Mouse (Mus musculus) lung, postnatal 25 days (tissue): ENCODE measurements around the gene Golga4.
"Not testable (repeated sequence)": the region's sequence is repeated elsewhere in the genome, so short reads cannot be mapped to it uniquely, and the experiment has no call there.

Experiments used
- DNase-seq: peaks from one replicate; pipeline ENCODE4 v3.0.0; 2022; ENCODE audit warnings: low spot score

Golga4 gene

DNA sequence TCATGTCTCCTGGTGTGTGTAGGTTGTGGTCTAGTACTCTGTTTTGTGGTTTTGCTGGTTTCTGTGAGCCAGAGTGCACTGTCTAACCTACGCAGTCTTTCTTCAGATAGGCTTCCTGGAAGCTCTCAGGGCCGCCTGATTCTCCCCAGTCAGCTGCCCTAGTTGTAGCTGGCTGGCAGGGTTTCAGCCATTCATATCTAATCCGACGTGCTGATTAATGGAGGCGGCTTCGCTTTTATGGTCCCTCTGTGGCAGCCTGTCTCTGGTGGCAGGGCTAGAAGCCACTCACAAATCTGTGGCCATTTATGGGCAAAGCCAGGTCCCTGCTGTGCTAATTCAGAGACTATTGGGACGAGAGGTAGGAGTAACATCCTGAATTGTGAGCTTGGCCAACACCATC lies 84.2 kb downstream of the Golga4 start:
- no peak for DNase-seq

GRCm38 (mm10) chr9:118591633-118592032 lies 85.6 kb downstream of the Golga4 start:
- no peak for DNase-seq

DNA sequence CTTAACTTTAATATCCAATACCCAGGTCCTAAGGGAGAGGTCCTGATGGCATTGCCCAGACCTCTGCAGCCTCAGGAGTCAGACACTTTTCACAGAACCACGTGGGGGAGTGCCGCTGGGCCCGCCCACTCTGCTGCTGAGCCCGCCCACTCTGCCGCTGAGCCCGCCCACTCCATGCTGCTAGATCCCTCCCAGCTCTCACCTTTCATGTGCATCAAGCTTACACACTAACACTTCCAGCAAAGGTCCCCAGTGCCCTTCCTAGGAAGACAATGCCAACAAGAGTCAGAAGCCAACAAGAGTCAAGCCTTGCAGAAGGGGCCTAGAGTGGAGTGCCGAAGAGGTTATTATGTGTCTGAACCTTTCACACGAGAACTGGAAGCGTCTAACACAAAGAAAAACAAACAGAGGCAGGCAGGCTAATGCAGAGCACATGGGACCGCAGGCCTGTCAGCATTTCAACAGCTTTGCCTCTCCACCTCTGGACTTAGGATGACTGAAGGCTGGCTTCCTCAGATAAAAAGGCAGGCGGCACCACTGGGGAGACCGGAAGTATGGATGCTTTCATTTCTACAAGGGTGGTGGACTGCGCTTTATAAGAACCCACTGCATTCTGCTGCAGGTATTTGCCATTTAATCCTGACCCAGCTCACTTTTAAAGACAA lies 86.7 kb downstream of the Golga4 start:
- peak; percentile 53 for DNase-seq

GRCm38 (mm10) chr9:118593443-118593842 lies 87.4 kb downstream of the Golga4 start:
- no peak for DNase-seq

- DNase-seq: no peak
These were observed 90.7 kb downstream of the Golga4 start for GRCm38 (mm10) chr9:118596767-118597166.

GRCm38 (mm10) chr9:118600393-118600792 lies 94.3 kb downstream of the Golga4 start:
- DNase-seq: not testable (repeated sequence)

DNA sequence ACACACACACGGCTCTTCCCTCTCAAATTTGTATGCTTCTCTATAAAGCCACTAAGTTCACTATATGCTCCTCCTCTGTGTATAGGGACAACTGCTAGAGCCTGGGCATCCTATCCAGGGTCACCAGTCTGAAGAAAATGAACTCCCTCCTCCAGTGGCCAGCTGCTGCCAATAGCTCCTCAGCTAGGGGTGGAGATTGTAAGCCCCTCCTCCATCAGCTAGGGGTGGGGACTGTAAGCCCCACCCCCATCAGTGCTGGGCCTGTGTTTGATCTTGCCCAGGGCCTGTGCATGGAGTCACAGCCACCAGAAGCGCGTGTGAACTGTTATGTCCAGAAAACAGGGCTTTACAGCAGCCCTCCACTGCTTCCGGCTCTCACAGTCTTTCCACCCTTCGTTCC lies 96.5 kb downstream of the Golga4 start:
- DNase-seq: no peak

DNA sequence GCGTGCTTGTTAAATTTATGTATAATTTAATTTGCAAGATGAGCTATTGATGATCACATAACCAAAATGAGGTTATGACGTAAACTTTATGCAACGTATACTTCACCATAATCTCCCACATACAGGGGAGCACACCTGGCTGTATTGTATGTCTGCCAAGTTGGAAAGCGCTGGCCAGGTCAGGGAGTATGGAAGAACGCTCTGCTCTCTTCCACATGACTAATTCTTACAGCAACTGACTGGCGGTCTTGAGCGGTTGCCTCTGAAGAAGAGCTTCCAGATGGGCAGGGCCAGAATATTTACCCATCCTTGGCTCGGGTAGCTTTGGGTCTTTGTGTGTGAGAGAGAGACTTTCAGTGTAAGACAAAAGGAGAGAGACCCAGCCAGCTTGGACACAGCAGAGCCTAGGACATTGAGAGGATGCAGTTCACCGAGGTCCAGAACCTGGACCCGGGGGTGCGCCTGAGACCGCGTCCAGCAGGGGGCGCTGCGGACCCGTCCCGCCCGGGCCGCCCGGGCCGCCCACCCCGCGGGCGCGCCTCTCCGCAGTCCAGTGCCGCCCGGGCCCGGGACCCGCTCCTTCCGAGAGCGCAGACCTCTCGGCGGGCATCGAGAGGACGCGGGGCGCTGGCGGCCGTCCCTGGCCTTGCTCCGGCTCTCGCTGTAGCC lies 100.2 kb downstream of the Golga4 start, which contains the start of gene Itga9:
Gene Itga9 (plus strand): TSS at position 543 of the 669 bp plus-strand sequence.
- peak; percentile 84 for DNase-seq

GRCm38 (mm10) chr9:118606817-118607371 lies 100.8 kb downstream of the Golga4 start:
- DNase-seq: no peak

GRCm38 (mm10) chr9:118607701-118608401 lies 101.8 kb downstream of the Golga4 start:
- DNase-seq: no peak

GRCm38 (mm10) chr9:118608556-118608955 lies 102.5 kb downstream of the Golga4 start:
- no peak for DNase-seq

GRCm38 (mm10) chr9:118610060-118610459 lies 104.0 kb downstream of the Golga4 start:
- DNase-seq: peak; percentile 48

DNA sequence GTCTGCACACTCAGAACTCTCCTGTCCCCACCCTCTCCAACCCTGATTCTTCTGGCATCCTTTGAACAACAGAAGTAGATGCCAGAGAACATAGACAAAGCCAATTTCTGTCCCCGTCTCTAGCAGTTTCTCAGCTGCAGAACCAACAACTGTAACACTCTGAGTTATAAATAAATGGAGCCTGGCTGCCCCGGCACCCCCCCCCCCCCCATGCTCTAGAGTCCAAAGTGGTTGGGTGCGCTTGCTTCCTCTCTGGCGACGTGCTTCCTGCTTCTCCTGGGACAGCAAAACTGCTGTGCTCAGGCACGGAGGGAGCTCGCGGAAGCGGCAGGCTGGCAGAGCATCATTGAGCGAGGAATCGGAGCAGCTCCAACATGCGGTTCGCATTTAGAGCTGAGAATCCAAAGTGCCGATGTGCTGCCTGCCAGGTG lies 105.1 kb downstream of the Golga4 start:
- peak; percentile 74 for DNase-seq

DNA sequence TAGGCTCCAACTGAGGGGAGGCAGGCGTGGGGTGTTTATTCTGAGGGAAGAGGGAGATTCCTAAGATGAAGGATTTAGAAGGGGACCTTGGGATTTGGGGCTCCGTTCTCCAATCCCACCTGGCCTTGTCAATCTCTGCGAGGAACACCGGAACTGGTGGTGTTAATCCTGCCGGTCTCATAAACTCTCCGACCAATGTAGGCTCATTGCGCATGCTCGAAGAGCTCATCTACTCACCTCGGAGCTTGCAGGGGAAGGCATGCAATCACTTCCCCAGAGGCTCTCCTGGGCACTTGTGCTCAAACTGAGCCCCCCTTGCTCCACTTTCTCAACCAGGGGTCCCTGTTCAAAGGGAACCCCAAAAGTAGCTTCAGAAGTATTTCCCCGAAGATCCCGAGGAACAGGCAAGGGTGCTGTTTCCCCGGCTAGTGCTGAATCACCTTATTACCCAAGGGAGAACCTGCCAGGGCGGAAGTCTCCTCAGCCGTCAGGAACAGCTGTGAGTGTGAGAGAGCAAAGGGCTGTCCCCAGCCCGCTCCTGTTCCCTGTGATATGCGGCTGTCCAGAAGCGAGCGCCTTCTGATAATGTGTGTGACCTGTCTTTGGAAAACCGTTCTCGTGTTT lies 106.0 kb downstream of the Golga4 start:
- DNase-seq: peak; percentile 55

- no peak for DNase-seq
These were observed 111.2 kb downstream of the Golga4 start for GRCm38 (mm10) chr9:118617237-118617636.

GRCm38 (mm10) chr9:118618732-118619250 lies 112.7 kb downstream of the Golga4 start:
- DNase-seq: no peak

GRCm38 (mm10) chr9:118620807-118621206 lies 114.7 kb downstream of the Golga4 start:
- no peak for DNase-seq

DNA sequence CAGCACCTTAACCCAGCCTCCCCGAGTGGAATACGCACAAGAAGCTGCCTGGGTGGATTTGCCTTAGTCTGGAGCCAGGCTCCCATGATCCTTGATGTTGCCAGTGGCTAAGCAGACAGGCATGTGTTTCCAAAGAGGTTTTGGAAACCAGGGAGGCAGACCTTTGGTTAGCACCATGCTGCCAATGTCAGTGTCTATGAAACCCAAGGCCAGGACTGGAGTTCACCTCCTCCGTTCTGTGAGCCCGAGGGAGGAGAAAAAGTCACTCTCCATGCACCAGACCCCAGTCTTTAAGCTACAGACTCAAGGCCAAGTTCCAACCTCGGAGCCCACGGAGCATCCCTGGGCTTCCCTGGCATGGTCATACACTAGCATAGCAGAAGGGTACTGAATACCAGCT lies 115.6 kb downstream of the Golga4 start:
- DNase-seq: no peak

GRCm38 (mm10) chr9:118622376-118623166 lies 116.5 kb downstream of the Golga4 start:
- peak; percentile 86 for DNase-seq

DNA sequence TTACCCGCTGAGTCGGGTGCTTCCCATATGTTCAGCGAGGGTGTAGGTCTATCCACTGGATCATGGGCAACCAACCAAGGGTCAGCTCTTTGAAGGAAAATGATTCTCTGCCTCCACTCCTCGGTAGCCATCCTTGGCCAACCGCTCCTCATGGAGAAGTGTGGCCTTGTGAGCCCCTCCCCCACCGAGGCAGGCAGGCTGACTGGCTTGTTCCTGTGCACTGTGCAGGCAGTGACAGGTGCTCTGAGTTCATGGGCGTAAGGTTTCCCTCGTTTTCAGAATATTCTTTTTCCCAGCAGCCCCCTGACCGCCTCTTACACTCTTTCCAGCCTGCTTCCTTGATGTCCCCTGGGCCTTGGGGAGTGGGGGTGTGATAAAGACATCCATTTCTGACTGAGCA lies 117.4 kb downstream of the Golga4 start:
- no peak for DNase-seq

- DNase-seq: no peak
These were observed 118.1 kb downstream of the Golga4 start for GRCm38 (mm10) chr9:118624146-118624545.
